Mouse (Mus musculus) hindbrain, embryonic 12.5 days (tissue): ENCODE measurements around the gene Runx2. TPM values are rescaled to one million over a fixed set of nuclear protein-coding genes. Genes with fewer than 3 reads are reported as not detected.

Experiments used
- ATAC-seq: fragments of 200-750 bp; cut with Nextera tagmentation; 2 replicates; pipeline ENCODE4 v1.8.0; 2017; ENCODE audit warnings: moderate TSS enrichment; ENCODE audit not compliant: low FRiP score
- H3K27ac ChIP-seq: fragments of 300-500 bp; sonication (generic); 2 replicates; pipeline ENCODE4 v1.5.1; 2016; ENCODE audit warnings: mild to moderate bottlenecking
- H3K27me3 ChIP-seq: fragments of 300-500 bp; sonication (generic); 2 replicates; pipeline ENCODE4 v1.6.1; 2016; ENCODE audit warnings: mild to moderate bottlenecking
- H3K36me3 ChIP-seq: fragments of 300-500 bp; sonication (generic); 2 replicates; pipeline ENCODE4 v1.6.1; 2016; ENCODE audit warnings: mild to moderate bottlenecking
- H3K4me1 ChIP-seq: fragments of 300-500 bp; sonication (generic); 2 replicates; pipeline ENCODE4 v1.6.1; 2016
- H3K4me2 ChIP-seq: fragments of 300-500 bp; sonication (generic); replicated peaks from 2 replicates; pipeline ENCODE4 v1.6.1; 2016; ENCODE audit warnings: mild to moderate bottlenecking
- H3K4me3 ChIP-seq: fragments of 300-500 bp; sonication (generic); 2 replicates; pipeline ENCODE4 v1.5.1; 2016; ENCODE audit warnings: mild to moderate bottlenecking
- H3K9ac ChIP-seq: fragments of 300-500 bp; sonication (generic); 2 replicates; pipeline ENCODE4 v1.6.1; 2016; ENCODE audit warnings: mild to moderate bottlenecking, moderate library complexity
- H3K9me3 ChIP-seq: fragments of 300-500 bp; sonication (generic); replicated peaks from 2 replicates; pipeline ENCODE4 v1.6.1; 2016; ENCODE audit warnings: mild to moderate bottlenecking
- WGBS: fragments of 180-500 bp; shearing (Covaris S2); methylation state at CpG from one replicate; pipeline ENCODE4 v1.1.7; 2016; 5-methylcytosine and 5-hydroxymethylcytosine counted together
- polyA plus RNA-seq: library from polyadenylated mRNA; unstranded; fragments of >200 nt; fragmentation: Nextera tagmentation; extraction: Ambion mirVana; gene quantifications from 2 replicates; pipeline ENCODE4 v1.2.1, GENCODE M21; 2016

Gene Runx2
- polyA plus RNA-seq, 1 experiment from 2014 or later: 4.6 TPM

GRCm38 (mm10) chr17:44623271-44623670, 191.3 kb downstream of the Runx2 start:
- no peaks in the 10 kb centered on the region for H3K36me3 ChIP-seq
- H3K27ac ChIP-seq: no peak overlapping the region
- ATAC-seq: no peak
- H3K4me3 ChIP-seq: no peak overlapping the region
- H3K4me1 ChIP-seq: no peaks in the 10 kb centered on the region
- no peaks in the 10 kb centered on the region; the same call in 1 of the 2 replicates for H3K27me3 ChIP-seq
- 62% methylated on average over 8 of the region's 8 CpGs for WGBS
- no peak overlapping the region for H3K4me2 ChIP-seq
- H3K9ac ChIP-seq: no peak overlapping the region
- H3K9me3 ChIP-seq: no peaks in the 10 kb centered on the region

DNA sequence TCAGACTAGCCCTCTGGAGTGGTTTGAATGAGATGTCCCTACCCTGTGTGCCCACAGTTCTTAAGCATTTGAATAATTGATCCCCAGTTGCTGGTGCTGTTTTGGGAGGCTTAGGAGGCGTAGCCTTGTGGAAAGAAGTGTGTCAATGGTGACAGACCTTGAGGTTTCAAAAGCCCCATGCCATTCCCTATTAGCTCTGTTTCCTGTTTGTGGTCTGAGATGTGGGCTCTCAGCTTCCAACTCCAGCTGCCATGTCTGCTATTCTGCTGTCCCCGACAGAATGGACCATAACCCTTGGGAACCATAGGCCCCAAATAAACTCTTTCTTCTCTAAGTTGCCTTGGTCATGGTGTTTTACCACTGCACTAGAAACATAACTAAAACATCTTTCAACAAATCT, 194.1 kb downstream of the Runx2 start:
- Histone ChIP-seq H3K27ac (no peak overlapping the region), H3K36me3 (no peaks in the 10 kb centered on the region), H3K9ac (no peak overlapping the region), H3K27me3 (no peaks in the 10 kb centered on the region; the same call in 1 of the 2 replicates), H3K4me2 (no peak overlapping the region), H3K9me3 (no peaks in the 10 kb centered on the region), H3K4me1 (no peaks in the 10 kb centered on the region), H3K4me3 (no peak overlapping the region)
- WGBS: 88% methylated on average over 2 of the region's 2 CpGs
- no peak for ATAC-seq

GRCm38 (mm10) chr17:44618691-44619090, 195.9 kb downstream of the Runx2 start:
- Histone ChIP-seq H3K9me3 (no peaks in the 10 kb centered on the region), H3K4me2 (peak overlapping the region; percentile 26; the same call in 1 of the 2 replicates), H3K4me3 (no peak overlapping the region), H3K27ac (no peak overlapping the region), H3K27me3 (no peaks in the 10 kb centered on the region; the same call in 1 of the 2 replicates), H3K4me1 (peaks cover 4% of the 10 kb centered on the region), H3K36me3 (no peaks in the 10 kb centered on the region), H3K9ac (no peak overlapping the region)
- no peak for ATAC-seq
- 56% methylated on average over 11 of the region's 11 CpGs for WGBS

GRCm38 (mm10) chr17:44618175-44618574, 196.4 kb downstream of the Runx2 start:
- Histone ChIP-seq H3K9ac (no peak overlapping the region), H3K4me2 (no peak overlapping the region), H3K9me3 (no peaks in the 10 kb centered on the region), H3K36me3 (no peaks in the 10 kb centered on the region), H3K27me3 (no peaks in the 10 kb centered on the region; the same call in 1 of the 2 replicates), H3K27ac (0 out of 2 replicates have a peak overlapping the region, but pooled peaks have one; percentile 1), H3K4me3 (no peak overlapping the region), H3K4me1 (peaks cover 5% of the 10 kb centered on the region)
- no peak for ATAC-seq
- WGBS: 48% methylated on average over 10 of the region's 10 CpGs

DNA sequence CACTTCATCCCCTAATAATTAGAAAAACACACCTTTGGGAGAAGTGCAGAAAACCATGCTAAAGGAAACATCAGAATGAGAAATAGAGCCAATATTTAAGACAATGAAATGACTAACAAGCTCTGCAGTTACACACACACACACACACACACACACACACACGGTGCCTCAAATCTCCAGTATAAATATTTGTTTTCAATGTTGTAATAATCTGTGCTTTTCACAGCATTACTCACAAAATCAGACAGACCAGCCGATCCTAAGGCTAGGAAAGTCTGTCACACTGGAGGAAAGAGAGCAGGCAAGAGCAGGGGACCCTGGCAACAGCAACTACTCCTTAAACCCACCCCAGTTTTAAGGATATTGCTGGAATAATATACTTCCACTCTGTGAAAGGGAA, 196.9 kb downstream of the Runx2 start:
- H3K4me1 ChIP-seq: peaks cover 9% of the 10 kb centered on the region
- 0 out of 2 replicates have a peak overlapping the region, but pooled peaks have one; percentile 1 for H3K27ac ChIP-seq
- H3K4me2 ChIP-seq: no peak overlapping the region
- no peaks in the 10 kb centered on the region for H3K9me3 ChIP-seq
- H3K36me3 ChIP-seq: no peaks in the 10 kb centered on the region
- peaks cover 2% of the 10 kb centered on the region for H3K27me3 ChIP-seq
- no peak overlapping the region for H3K9ac ChIP-seq
- no peak for ATAC-seq
- H3K4me3 ChIP-seq: no peak overlapping the region
- WGBS: 73% methylated on average over 2 of the region's 2 CpGs

DNA sequence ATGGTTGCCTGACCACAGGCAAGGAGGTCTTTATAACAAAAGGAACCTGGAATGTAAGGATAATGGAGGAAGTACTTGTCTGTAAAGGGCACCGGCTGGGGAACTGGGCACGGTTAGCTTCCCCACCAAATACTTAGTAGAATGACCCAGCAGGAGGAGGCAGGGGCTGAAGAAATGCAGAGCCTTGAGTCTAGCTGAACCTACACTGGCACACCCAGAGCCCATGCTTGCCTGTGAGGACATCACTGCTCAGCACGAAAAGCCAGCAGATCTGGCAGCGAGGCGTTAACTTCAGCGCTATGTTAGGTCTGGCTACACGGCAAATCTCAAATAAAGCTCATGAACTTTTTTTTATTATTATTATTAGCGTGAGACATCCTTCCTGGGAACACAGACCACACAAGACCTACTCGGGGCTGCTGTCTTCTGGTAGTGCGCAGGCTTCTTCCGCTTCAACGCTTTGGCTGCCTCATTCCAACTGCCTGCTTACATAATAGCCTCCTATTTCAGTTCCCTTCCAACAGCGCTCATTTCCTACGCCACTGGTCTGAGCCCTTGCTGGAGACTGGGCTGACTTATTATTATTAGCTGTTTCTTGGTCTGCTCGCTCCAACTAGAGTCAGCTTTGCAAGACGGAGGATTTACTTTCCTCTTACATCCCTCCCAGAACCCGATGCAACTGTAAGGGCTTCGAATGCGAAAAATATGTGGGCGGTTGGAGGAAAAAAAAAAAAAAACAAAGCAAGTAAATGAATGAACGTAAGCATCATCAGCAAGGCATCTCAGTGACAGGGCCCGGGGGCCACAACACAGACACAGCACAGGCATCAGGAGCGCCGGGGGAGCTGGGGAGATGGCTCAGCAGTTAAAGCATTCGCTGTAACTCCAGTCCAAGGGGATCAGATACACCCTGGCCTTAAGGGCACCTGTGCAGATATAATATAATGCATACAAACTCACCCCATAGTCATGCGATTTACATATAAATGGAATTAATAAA, 200.6 kb downstream of the Runx2 start:
- H3K36me3 ChIP-seq: no peaks in the 10 kb centered on the region
- H3K9me3 ChIP-seq: no peaks in the 10 kb centered on the region
- no peak overlapping the region for H3K27ac ChIP-seq
- peaks cover 5% of the 10 kb centered on the region; the same call in 1 of the 2 replicates for H3K27me3 ChIP-seq
- H3K9ac ChIP-seq: no peak overlapping the region
- peak; percentile 61 for ATAC-seq
- H3K4me2 ChIP-seq: no peak overlapping the region
- H3K4me3 ChIP-seq: no peak overlapping the region
- H3K4me1 ChIP-seq: peaks cover 10% of the 10 kb centered on the region
- WGBS: 60% methylated on average over 26 of the region's 26 CpGs

DNA sequence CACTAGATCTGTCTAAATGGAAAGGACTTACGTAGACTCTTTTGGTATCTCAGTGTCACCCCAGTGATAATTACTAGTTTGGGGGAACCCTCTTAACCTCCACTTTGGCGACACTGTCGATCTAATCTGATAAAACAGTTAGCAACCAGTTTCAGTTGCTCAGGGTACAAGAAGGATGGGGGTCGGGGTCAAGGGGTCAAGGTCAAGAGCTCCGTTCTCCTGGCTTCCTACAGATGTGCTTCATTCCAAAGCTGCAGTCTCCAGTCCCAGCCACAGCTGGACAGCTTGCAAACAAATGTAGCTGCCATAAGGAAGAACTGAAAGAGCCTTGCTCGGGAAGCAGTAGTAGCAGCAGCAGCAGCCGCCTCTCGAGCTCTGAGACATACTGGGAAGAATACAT, 202.0 kb downstream of the Runx2 start:
- H3K9ac ChIP-seq: no peak overlapping the region
- H3K27ac ChIP-seq: no peak overlapping the region
- no peaks in the 10 kb centered on the region for H3K9me3 ChIP-seq
- no peaks in the 10 kb centered on the region for H3K36me3 ChIP-seq
- WGBS: 57% methylated on average over 8 of the region's 8 CpGs
- peaks cover 5% of the 10 kb centered on the region; the same call in 1 of the 2 replicates for H3K27me3 ChIP-seq
- H3K4me1 ChIP-seq: peaks cover 10% of the 10 kb centered on the region
- H3K4me3 ChIP-seq: no peak overlapping the region
- H3K4me2 ChIP-seq: no peak overlapping the region
- ATAC-seq: no peak

- Histone ChIP-seq H3K4me2 (no peak overlapping the region), H3K4me3 (no peak overlapping the region), H3K9me3 (no peaks in the 10 kb centered on the region), H3K4me1 (peaks cover 10% of the 10 kb centered on the region), H3K27me3 (peaks cover 5% of the 10 kb centered on the region; the same call in 1 of the 2 replicates), H3K9ac (no peak overlapping the region), H3K36me3 (no peaks in the 10 kb centered on the region), H3K27ac (no peak overlapping the region)
- WGBS: 92% methylated on average over 3 of the region's 3 CpGs
- no peak for ATAC-seq
Observed at GRCm38 (mm10) chr17:44612002-44612401, 202.6 kb downstream of the Runx2 start.

- 90% methylated on average over 4 of the region's 4 CpGs for WGBS
Observed at GRCm38 (mm10) chr17:44611543-44611942, 203.1 kb downstream of the Runx2 start.

DNA sequence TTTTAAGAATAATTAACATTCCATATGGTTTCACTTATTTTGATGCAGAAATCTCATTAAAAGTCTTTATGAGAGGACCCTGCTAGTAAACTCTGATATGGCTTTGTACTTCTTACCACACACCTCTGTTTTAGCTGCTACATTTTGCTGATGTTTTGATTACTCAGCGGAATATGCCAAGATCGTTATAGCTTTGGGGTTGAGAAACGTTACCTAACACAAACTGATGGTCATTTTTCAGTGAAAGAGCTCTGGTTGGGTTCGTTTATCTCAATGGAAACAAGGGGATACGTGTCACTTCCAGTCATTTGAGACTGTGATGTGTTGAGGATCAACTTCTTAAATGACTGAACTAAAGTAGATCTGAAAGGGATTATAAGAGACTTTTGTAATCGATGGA, 203.8 kb downstream of the Runx2 start:
- Histone ChIP-seq H3K9me3 (no peaks in the 10 kb centered on the region), H3K9ac (no peak overlapping the region), H3K4me1 (peaks cover 10% of the 10 kb centered on the region), H3K27me3 (peaks cover 5% of the 10 kb centered on the region; the same call in 1 of the 2 replicates), H3K4me3 (no peak overlapping the region), H3K4me2 (no peak overlapping the region), H3K36me3 (no peaks in the 10 kb centered on the region), H3K27ac (no peak overlapping the region)
- ATAC-seq: no peak
- 80% methylated on average over 6 of the region's 6 CpGs for WGBS

More at GRCm38 (mm10) chr17:44611543-44611942, 203.1 kb downstream of the Runx2 start:
- Histone ChIP-seq H3K36me3 (no peaks in the 10 kb centered on the region), H3K4me1 (peaks cover 10% of the 10 kb centered on the region), H3K4me3 (no peak overlapping the region), H3K9ac (no peak overlapping the region), H3K27me3 (peaks cover 5% of the 10 kb centered on the region; the same call in 1 of the 2 replicates), H3K9me3 (no peaks in the 10 kb centered on the region), H3K27ac (no peak overlapping the region), H3K4me2 (no peak overlapping the region)
- no peak for ATAC-seq

- ATAC-seq: no peak
- no peaks in the 10 kb centered on the region for H3K9me3 ChIP-seq
- peaks cover 5% of the 10 kb centered on the region; the same call in 1 of the 2 replicates for H3K27me3 ChIP-seq
- H3K27ac ChIP-seq: no peak overlapping the region
- WGBS: 65% methylated on average over 5 of the region's 5 CpGs
- no peak overlapping the region for H3K4me2 ChIP-seq
- no peak overlapping the region for H3K9ac ChIP-seq
- H3K4me3 ChIP-seq: no peak overlapping the region
- H3K36me3 ChIP-seq: no peaks in the 10 kb centered on the region
- H3K4me1 ChIP-seq: peaks cover 10% of the 10 kb centered on the region
Observed at GRCm38 (mm10) chr17:44609897-44610641, 204.5 kb downstream of the Runx2 start.

DNA sequence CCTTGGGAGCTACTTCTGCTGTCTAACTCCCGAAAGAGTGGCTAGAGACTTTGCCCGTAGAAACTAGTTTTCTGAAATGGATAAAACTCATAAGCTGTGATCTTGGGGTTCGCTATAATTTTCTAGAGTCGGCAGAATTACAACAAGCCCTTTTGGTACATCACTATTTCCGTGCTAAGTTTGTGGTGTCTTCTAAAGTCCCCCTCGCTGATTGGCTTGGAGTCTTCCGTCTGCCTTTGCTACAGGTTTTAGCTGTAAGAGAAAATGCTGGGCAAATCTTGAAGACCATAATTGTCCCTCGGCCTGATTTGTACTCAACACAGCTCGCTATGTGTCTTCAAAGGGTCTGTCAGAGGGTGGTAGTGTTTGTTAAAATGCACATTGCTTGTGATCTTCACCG, 205.2 kb downstream of the Runx2 start:
- 88% methylated on average over 10 of the region's 10 CpGs for WGBS
- H3K9me3 ChIP-seq: no peaks in the 10 kb centered on the region
- no peak for ATAC-seq
- H3K4me2 ChIP-seq: no peak overlapping the region
- H3K4me3 ChIP-seq: no peak overlapping the region
- peaks cover 5% of the 10 kb centered on the region; the same call in 1 of the 2 replicates for H3K27me3 ChIP-seq
- no peak overlapping the region for H3K27ac ChIP-seq
- H3K9ac ChIP-seq: no peak overlapping the region
- H3K4me1 ChIP-seq: peaks cover 9% of the 10 kb centered on the region
- no peaks in the 10 kb centered on the region for H3K36me3 ChIP-seq
